Mouse (Mus musculus) retina, adult 2 months (tissue): ENCODE results near the gene Mrps25.

Experiments
- DNase-seq: peaks from one replicate; pipeline ENCODE4 v3.0.0-alpha.2; 2012; ENCODE audit warnings: low read depth, low spot score

The Mrps25 gene

DNA sequence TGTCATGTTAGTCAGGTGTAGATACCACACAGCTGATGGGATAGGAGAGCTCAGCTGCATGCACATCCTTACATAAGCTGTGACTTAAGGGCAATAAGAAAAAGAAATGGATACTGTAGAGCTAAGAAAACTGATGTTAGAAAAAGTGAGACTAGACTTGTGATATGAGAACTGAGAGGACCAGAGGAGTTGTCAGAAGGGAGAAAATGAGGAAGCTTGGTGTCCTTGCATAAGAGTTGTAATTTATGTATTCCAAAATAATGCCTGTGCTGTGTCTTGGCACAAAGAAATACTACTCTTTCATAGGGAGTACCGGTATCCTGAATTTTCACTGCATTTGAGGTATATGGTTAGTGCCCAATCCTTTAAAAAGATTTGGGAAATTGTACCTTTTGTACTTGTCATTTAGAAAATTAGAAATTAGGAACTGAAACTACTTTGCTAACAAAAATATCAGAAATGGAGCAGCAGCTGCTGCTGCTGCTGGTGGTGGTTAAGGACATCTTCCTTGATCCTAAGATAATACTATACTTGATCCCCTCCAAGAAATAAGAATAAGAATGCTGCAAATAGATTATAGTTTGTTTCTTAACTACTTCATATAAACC is 56.9 kb downstream of the Mrps25 start:
- no peak for DNase-seq

DNA sequence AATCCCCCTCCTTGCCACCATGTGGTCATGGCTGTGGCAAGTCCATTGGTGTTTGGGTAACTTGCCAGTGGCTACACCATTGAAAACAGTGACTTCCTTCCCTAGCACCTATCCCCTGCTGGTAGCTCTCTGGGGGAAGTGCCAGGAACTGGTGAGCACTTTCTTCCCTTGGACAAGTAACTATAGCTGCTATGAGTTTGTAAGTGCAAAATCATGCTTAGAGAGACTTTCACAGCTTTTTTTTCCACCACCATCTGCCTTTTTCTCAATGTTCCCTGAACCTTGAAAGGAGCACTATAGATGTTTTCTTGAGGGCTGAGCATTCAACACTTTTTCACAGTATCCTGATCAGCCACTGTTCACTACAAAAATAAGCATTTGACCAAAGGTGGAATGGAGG is 59.3 kb downstream of the Mrps25 start:
- no peak for DNase-seq
